Mouse (Mus musculus) lung, postnatal 0 days (tissue): ENCODE results near the gene Dst.

ENCODE experiments used
- CTCF ChIP-seq: IDR thresholded peaks from 2 replicates; pipeline ENCODE4 v1.5.1; 2016; ENCODE audit warnings: antibody characterized with exemption, mild to moderate bottlenecking
- EP300 ChIP-seq: IDR thresholded peaks from 2 replicates; pipeline ENCODE4 v1.6.1; 2016; ENCODE audit warnings: antibody characterized with exemption, mild to moderate bottlenecking, control low read depth

DNA sequence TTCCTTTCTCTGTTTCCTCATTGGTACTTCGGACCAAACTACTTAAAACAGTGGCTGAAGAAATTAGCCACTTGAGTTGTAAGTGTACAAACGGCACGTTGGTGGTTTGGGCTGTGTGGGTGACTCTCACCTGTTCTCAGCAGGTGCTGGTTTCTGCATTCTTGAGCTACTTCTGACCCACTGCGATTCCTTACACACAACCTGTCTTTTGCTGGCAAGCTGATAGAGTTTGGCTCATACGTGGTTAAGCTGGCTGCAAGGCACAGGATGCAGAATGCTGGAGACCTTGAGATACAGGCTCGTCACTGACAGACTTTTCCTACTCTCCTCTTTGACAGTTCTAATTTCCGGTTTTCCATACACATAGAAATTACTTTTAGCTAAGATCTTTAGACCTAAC, 19.4 kb downstream of the Dst start:
- TF ChIP-seq CTCF = no peak
- no peak for TF ChIP-seq EP300
